Mouse (Mus musculus) left cerebral cortex, adult 2 months (tissue): ENCODE data around the gene Tmem108. TPM values are rescaled to one million over a fixed set of nuclear protein-coding genes. Genes with fewer than 3 reads are reported as not detected.
A peak's percentile ranks its signal among the peaks of the same experiment; 100 is the strongest.

Source experiments
- DNase-seq, 2 experiments: peaks; one replicate each; pipeline ENCODE4 v3.0.0; 2021 to 2022; ENCODE audit warnings: low spot score in 2 of 2, mixed read lengths in 1 of 2; ENCODE audit errors: extremely low spot score in 1 of 2
- H3K27ac ChIP-seq: fragments of 200-600 bp; 2 replicates; pipeline ENCODE4 v1.8.1; 2022
- H3K4me3 ChIP-seq: fragments of 200-600 bp; 2 replicates; pipeline ENCODE4 v1.8.1; 2022
- CTCF ChIP-seq: fragments of 200-600 bp; IDR thresholded peaks from 2 replicates; pipeline ENCODE4 v1.8.1; 2022; ENCODE audit warnings: antibody characterized with exemption, mild to moderate bottlenecking, moderate library complexity
- intact Hi-C: fragments of 180-260 bp; cut with DNase I; formaldehyde crosslinking; loops from one replicate; pipeline ENCODE4 v1.15.1; 2025
- total RNA-seq, 2 experiments: library from RNA; stranded (reverse); gene quantifications; 2 replicates each; pipeline ENCODE4 v1.2.3; 2021

Gene Tmem108
- total RNA-seq, 2 experiments from 2014 or later = 30.3 to 31.1 TPM

- intact Hi-C loops = no loop called here
- no peak for TF ChIP-seq CTCF
- no peak for DNase-seq
- no peak overlapping the region for H3K4me3 ChIP-seq
- no peak overlapping the region for H3K27ac ChIP-seq
Measured at GRCm38 (mm10) chr9:103499366-103499765, 262.3 kb downstream of the Tmem108 start.

GRCm38 (mm10) chr9:103498699-103499098 lies 262.9 kb downstream of the Tmem108 start:
- Histone ChIP-seq H3K27ac (no peak overlapping the region), H3K4me3 (no peak overlapping the region)
- no peak for TF ChIP-seq CTCF
- intact Hi-C loops = no loop called here
- DNase-seq = no peak

GRCm38 (mm10) chr9:103495391-103495790 lies 266.2 kb downstream of the Tmem108 start:
- Histone ChIP-seq H3K4me3 (no peak overlapping the region), H3K27ac (no peak overlapping the region)
- DNase-seq = no peak
- TF ChIP-seq CTCF = no peak
- intact Hi-C loops = loop anchor here (2.0 kb wide), 1 partner anchor 127 kb away; no protein-coding TSS in a partner anchor

- H3K4me3 ChIP-seq = no peak overlapping the region
- TF ChIP-seq CTCF = peak; percentile 90
- DNase-seq = peak; percentile 73 to 82
- intact Hi-C loops = loop anchor here (1.0 to 5.0 kb wide), 4 partner anchors 128 to 502 kb away; no protein-coding TSS in a partner anchor
- no peak overlapping the region for H3K27ac ChIP-seq
Measured at GRCm38 (mm10) chr9:103494346-103495020, 267.2 kb downstream of the Tmem108 start.

DNA sequence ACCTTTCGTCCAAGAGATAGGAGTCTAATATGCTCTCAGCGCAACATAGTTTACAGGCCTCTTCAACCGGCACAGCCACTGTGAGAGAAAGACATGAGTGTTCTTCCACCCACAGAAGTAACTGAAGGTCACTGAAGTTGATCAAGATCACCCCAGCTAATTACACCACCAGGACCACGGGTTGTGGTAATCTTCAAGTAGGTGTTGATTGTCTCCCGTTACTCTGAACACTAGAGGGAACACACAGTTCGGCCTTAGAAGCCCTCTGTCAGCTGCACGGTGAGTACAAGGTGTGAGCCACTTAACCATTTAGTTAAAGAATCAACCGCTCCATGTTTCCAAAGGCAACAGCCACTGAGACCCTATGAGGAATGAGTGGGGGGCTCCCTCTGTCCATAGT lies 269.7 kb downstream of the Tmem108 start:
- intact Hi-C loops = loop anchor here (5.0 kb wide), 1 partner anchor 210 kb away; no protein-coding TSS in a partner anchor
- Histone ChIP-seq H3K27ac (no peak overlapping the region), H3K4me3 (no peak overlapping the region)
- DNase-seq = no peak
- no peak for TF ChIP-seq CTCF

DNA sequence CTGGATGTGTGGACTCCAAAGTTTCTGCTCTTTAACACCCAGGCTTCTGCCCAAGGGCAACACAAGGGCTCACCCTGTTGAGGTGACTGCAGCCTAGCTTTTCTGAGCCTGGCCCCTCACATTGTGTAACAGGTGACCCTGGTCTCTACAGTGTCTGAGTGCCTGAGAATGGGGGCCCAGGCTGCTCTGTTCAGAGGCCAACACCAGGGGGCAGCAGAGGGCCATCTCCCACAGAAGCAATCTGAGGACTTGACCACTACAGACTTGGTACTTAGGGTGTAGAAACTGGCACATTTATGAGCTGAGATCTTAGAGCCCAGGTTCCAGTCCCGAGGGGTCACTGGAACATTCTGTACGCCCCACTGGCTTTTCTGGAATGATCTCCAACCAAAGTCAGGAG lies 271.2 kb downstream of the Tmem108 start:
- DNase-seq = peak; percentile 74 to 82
- intact Hi-C loops = loop anchor here (5.0 kb wide), 1 partner anchor 212 kb away; no protein-coding TSS in a partner anchor
- no peak overlapping the region for H3K27ac ChIP-seq
- TF ChIP-seq CTCF = peak; percentile 98
- H3K4me3 ChIP-seq = no peak overlapping the region

DNA sequence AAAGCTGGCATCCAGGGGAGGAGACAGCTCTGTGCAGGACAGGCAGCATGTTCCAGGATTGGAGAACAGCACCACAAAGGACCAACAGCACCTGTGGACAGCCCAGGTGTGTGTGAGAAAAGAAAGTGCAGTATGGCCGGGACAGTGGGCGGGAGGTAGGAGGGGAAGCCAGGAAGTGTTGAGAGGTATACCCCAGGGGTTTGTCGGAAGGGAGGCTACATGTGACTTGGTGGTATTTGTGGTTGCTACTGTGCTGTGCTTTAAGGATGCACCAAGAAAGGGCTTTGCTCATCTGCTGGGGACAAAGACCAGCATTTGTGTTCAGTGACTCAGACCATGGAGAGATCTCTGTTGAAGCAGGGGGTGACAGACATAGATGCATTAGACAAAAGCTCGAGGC lies 271.8 kb downstream of the Tmem108 start:
- Histone ChIP-seq H3K27ac (no peak overlapping the region), H3K4me3 (no peak overlapping the region)
- DNase-seq = no peak
- intact Hi-C loops = loop anchor here (5.0 kb wide), 1 partner anchor 212 kb away; no protein-coding TSS in a partner anchor
- no peak for TF ChIP-seq CTCF

DNA sequence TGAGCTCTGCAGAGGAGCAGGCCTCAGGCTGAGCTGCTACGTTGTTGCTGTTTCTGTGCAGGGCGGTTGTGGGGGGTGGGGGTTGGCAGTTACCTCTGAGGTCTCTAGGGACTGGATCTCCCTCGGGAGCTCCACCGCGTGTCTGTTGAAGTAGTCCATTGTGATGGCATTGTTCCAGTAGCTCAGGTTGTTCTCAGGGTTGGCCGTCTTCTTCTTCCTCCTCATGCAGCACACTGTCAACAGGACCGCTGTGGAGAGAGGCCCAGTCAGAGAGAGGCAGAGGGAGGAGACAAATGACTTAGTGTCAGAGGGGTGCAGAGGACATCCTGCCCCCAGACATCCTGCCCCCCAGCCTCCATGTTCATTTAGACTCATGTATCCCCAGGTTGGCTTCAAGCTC lies 272.5 kb downstream of the Tmem108 start:
- Histone ChIP-seq H3K4me3 (no peak overlapping the region), H3K27ac (no peak overlapping the region)
- TF ChIP-seq CTCF = no peak
- intact Hi-C loops = no loop called here
- DNase-seq = no peak

DNA sequence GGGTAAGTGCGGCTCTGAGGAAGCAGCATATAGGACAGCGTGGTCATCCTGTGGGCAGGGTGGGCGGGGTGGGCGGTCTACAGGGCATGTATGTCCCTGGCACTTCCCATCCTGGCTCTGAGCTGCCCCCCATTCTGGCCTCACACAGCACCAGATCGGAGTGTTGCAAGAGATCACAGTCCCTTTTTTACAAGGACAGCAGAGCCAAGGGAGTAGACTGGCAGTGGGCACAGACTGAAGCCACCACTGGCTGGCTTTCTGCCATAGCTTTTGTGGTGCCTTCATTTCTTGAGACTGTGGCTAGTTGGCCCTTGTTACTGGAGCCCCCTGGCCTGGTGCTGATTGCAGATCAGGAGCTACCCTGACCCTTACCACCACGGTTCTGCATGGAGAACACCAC lies 275.4 kb downstream of the Tmem108 start:
- intact Hi-C loops = no loop called here
- Histone ChIP-seq H3K27ac (no peak overlapping the region), H3K4me3 (no peak overlapping the region)
- no peak for DNase-seq
- TF ChIP-seq CTCF = no peak

DNA sequence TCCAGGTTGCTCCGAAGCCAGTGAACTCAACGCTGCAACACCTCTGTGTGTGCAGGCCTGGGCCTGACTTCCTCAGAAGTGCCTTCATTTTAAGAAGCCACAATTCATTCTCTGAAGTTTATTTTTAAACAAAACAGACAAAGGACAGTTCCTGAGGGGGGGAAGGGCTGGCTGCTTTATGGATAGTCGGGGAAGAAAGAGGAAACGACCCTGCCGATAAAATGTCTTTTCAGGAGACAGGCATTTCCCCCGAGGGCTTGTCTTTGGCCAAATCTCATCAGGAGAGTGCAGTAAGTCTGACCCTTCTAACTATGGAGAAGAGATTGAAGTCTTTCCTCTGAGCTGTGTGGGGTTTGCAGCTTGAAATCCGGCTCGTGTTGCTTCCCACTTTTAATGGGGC lies 276.0 kb downstream of the Tmem108 start:
- no peak for DNase-seq
- intact Hi-C loops = no loop called here

GRCm38 (mm10) chr9:103480603-103481220 lies 280.9 kb downstream of the Tmem108 start:
- no peak for TF ChIP-seq CTCF
- no peak overlapping the region for H3K27ac ChIP-seq
- intact Hi-C loops = no loop called here
- H3K4me3 ChIP-seq = no peak overlapping the region
- no peak for DNase-seq

More for the DNA sequence above, 276.0 kb downstream of the Tmem108 start:
- Histone ChIP-seq H3K4me3 (no peak overlapping the region), H3K27ac (no peak overlapping the region)
- TF ChIP-seq CTCF = no peak

DNA sequence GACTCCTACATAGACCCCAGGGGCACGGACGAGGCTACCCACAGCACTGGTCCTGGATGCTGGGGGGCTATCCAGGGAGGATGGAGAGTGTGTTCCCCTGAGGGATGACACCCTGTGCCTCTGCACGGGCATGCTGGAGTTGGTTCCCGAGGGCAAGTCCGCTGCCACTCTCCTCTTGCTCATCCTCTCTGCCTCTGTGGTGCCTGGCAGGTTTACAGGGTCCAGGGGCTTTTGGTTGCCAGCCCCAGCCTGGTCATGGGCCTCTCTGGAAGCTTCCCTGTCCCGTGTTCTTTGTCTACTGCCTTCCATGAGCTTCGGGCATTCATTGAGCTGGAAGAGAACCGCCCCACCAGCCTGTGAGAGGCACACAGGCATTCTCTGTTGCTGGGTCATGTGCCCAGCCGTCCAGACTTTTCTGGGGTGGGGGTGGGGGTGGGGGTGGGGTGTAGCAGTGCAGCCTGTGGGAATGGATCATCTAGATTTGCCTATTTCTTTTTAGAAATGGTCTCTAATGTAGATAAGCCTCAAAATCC lies 281.5 kb downstream of the Tmem108 start, which contains the start of gene Bfsp2:
Gene Bfsp2 (minus strand): TSS at position 377 of the 533 bp plus-strand sequence.
- Histone ChIP-seq H3K4me3 (no peak within 1 kb of the TSS), H3K27ac (no peak within 1 kb of the TSS)
- no peak for DNase-seq
- intact Hi-C loops = no loop called here
- no peak for TF ChIP-seq CTCF
